Mouse (Mus musculus) gastrocnemius, adult 18-20 months (tissue): ENCODE results near the gene 1810062G17Rik. TPM values are rescaled to one million over a fixed set of nuclear protein-coding genes. Genes with fewer than 3 reads are reported as not detected.

ENCODE experiments used
- DNase-seq: peaks from one replicate; pipeline ENCODE4 v3.0.0; 2021; ENCODE audit warnings: low spot score
- microRNA-seq: library from miRNA; unstranded; fragments of <30 nt; microRNA quantifications from one replicate; pipeline ENCODE4 v1.2.0, GENCODE M21; 2021
- total RNA-seq, 2 experiments: library from RNA; stranded (reverse); gene quantifications; 2 replicates each; pipeline ENCODE4 v1.2.3; 2021

Gene 1810062G17Rik
- total RNA-seq, 2 experiments from 2014 or later = not detected

DNA sequence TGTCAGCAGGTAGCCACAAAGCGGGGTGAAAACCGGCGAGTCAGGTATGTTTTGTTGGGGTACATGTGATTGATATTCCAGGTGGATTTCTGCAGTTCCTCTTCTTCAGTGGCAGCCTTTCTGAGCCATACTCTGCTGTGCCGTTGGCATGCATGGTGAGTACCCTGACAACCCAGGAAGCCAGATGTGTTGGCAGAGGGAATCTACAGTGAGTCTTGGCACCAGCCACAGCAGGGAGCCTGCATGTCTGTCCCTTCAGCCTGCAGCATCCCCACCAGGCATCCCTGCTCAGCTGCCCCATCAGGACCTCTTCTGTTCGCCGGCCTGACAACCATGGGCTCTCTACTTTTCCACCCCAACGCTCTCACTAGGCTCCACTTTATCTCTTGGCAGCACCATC lies 25.8 kb downstream of the 1810062G17Rik start:
- DNase-seq = no peak

DNA sequence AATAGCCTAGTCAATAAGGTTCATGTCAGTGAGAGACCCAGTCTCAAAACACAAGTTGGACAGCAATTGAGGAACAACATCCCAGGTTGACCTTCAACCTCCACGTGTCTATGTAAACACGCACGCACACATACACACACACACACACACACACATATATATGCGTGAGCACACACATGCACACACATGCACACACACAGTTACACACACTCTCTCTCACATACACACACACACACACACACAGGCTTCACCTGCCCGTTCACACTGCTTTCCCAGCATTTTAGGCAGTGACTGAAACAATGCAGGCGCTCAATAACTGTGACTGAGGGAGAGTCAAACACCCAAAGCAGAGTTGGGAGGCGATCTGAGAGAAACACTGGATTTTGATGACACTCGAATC lies 29.6 kb downstream of the 1810062G17Rik start:
- no peak for DNase-seq

DNA sequence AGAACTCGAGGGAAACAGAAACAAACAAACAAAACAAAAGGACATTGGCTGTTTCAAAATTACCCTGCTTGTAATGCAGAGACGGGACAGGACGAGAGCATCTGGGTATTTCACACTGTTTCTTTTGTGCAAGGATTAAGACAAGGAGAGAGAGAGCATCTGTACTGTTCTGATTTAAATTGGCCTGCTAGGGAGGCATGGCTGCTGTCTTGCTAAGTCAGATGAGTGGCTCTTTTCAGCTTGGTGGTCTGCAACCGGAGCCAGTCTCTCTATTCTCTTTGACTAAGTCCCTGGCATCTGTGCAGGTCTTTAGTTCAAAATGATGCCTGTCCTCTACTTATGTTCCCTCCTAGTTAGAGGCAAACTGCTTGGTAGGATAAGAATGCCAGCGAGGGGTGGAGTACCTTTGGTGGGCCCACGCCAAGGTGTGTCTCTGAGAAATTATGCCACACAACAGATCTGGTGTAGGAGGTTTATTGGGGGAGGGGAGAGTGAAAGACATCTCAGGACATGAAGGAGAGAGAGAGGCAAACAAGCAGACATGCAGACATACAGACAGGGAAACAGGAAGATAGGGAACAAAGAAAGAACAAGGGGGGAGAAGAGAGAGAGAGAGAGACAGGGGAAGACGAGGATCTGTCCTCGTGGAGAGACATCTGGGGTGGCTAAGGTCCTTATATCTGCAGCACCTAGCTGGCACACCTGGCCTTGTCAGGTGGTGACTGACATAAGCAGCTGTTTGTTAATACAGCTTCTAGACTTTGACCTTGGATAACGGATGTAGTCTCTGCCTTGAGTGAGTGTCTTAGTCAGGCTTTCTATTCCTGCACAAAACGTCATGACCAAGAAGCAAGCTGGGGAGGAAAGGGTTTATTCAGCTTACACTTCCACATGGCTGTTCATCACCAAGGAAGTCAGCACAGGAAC lies 30.3 kb downstream of the 1810062G17Rik start:
- DNase-seq = no peak

DNA sequence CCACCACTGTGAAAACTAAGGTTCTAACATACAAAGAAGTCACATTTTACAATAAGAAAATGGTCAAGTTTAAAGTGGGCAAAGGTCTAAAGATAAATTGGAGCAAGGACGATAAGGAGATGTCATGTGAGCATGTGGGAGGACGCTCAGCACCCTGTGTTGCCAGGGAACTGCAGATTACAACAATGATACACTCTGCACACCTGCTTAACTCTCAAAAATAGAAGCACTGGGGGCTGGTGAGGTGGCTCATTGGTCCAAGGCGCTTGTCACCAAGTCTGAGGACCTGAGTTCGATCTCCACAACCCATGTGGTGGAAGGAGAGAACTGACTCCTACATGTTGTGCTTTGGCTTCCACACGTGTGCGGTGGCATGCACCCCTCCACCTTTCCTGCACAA lies 35.8 kb downstream of the 1810062G17Rik start:
- DNase-seq = no peak

DNA sequence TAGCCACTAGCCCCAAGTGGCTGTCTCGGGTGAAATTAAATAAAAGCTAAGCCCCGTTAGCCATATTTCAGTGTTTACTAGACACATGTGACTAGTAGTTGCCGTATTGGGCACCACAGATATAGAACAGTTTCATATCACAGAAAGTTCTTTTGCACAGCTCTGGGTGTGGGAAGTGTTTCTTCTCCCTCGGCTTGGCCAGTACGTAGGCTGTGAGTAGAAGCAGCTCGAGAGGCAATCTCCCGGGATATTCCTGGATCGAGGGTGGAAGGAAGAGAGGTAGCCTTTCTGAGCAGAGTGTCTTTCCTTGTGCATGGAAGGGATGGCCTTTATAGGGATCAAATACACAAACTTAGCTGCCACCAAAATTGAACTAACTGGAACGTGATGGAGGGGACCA lies 40.5 kb downstream of the 1810062G17Rik start:
- no peak for DNase-seq

DNA sequence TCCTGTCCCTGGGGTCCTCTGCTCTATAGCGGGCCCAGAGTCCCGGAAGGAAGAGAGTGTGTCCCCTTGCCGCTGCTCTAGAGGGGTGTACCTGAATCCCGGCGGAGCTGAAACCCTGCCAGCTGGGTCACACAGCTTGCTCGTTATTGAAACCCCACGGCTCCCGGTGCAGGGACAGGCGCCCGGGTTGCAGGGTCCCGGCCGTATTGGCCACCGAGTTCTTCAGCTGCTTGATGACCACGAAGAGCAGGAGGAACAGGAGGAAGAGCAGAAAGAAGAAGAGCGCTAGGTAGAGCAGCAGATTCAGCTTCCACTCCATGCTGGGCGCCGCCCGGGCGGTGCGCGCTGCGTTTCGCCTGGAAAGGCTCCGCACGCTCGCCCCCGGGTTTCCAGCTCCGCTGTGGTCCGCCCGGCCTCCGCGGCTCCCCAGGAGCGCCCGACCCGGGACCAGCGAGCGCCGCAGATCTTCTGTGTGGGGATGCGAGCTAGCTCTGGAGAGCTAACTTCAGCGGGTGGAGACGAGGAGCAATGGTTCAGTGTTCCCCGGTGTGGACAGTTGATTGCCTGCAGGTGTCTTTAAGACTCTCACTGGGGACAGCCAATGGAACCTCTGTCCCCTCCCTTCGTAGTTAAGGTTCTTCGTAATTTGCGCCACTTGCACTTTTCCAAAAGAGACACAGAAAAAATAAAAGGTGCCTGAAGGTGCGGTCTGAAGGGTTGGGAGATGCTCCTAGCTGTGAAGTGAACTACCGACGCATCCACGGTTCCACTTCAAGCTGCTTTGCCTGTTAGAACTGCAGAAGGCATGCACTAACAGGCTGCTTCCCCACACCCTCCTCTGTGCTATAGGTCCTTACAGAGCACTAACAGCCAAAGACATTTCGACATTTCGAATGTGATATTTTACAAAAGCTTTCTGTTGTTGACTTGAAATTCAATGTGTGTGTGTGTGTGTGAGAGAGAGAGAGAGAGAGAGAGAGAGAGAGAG lies 45.6 kb downstream of the 1810062G17Rik start, which contains the start of gene Gm11549:
TSS of gene Gm11549 (minus strand) at position 741 of the 988 bp plus-strand sequence.
- DNase-seq = no peak

DNA sequence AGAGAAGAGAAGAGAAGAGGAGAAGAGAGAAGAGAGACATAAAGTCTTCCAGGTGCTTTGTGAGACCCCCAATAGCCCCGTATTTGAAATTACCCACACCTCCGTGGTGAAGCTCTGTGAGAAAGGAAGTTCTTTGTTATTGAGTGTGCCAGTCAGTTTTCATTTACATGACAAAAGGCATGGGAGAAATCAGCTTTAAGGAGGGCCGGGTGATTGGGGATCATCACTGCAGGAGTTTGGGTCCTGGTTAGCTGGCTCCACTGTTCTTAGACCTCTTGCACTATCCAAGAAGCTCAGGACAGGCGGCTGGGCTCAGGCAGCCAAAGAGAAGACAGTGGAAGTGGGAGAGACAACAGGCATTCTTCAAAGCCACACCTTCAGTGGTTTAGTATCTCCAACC lies 46.4 kb downstream of the 1810062G17Rik start:
- DNase-seq = no peak

DNA sequence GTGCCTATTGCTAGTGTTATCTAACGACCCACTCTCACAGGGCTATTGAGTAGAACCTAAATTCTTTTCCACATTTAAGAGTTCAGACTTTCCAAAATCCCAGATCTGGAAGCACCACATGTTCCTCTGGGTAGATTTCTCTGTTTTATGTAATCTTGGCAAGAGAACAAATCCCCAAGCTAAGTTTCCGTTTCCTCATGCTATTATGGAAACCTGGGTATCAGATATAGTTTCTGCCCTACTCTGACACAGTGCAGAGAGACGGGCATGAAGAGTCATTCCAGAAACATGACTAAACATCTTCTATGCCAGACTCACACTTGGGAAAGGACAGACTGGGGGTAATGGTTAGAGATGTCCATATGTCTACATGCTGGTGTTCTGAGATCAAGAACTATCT lies 48.7 kb downstream of the 1810062G17Rik start:
- no peak for DNase-seq

DNA sequence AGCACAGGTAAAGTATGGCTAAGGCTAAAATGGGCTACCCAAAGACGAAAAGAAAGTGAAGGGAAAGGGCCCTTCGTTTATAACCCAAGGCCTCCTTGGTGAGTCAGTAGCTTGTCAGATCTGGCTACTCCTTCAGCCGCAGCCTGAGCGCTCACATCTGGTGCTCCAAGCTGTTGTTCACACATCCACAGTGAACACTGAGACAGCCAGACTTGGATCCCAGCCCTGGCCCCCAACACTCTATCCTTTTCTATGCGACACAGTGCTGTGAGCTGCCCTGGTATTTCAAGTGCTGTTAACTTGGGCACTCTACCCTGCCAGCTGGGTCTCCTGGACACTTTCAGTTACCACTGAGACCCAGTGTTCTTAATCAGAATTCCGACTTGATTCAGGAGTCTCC lies 54.6 kb downstream of the 1810062G17Rik start:
- no peak for DNase-seq

DNA sequence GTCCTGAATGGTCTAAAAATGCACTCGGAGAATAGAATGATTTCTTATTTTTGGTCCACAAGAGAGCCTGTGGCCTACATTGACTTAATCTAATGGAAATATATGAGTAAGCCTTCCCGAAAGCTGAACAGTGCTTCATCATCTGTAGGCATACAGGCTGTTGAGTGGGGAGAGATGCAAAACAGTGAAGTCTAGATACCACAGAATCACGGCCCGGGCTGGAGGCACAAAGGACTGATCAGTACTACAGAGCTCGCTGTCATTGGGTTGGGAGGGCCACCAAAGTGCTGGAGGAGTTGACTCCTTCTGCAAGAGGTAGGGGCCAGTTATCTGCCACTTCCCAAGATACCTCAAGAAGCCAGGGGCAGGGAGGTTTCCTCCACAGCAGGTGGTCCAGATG lies 55.0 kb downstream of the 1810062G17Rik start:
- DNase-seq = no peak

DNA sequence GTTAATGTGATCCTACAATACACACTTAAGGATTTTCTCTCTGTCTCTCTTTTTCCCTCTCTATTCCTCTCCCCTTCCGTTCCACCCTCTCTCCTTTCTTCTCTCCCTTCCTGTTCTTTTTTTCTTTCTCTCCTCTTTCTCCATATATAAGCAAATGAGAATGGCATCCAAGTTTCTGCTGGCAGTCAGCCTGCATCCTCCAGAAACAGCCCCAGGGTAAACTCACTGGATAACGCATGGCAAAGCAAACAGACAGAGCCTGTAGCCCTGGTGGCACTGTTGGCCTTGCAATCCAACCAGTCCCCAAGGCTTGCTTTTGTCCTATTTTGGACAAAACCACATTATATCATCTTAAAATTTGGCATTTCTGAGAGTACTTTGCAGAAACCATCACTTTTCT lies 55.5 kb downstream of the 1810062G17Rik start:
- DNase-seq = no peak

Small RNAs within 50 kb of the gene (microRNA-seq; reads per million reads assigned to microRNA genes)
- not detected for gene Mir7009

Other genes with a start within 250 kb of the 1810062G17Rik start
- 10 to 100 TPM; 35.6 to 47.6 TPM for gene Anxa5, start within 50 bp of the 1810062G17Rik start, total RNA-seq
- not detected for gene Gm11549, start 45.9 kb downstream of the 1810062G17Rik start, total RNA-seq
- gene Exosc9, start 76.7 kb downstream of the 1810062G17Rik start, total RNA-seq = 10 to 100 TPM; 15.6 to 16.5 TPM
- gene Ccna2, start 96.2 kb downstream of the 1810062G17Rik start, total RNA-seq = not detected
- 1 to 10 TPM; 7.5 to 10.0 TPM for gene Bbs7, start 137.5 kb downstream of the 1810062G17Rik start, total RNA-seq
- gene Trpc3, start 214.2 kb downstream of the 1810062G17Rik start, total RNA-seq = 1 to 10 TPM; 1.4 to 2.2 TPM